Mouse (Mus musculus) kidney, embryonic 16.5 days (tissue): ENCODE data around the gene Cemip. TPM values are rescaled to one million over a fixed set of nuclear protein-coding genes. Genes with fewer than 3 reads are reported as not detected.

ENCODE experiments used
- ATAC-seq: fragments of 200-750 bp; cut with Nextera tagmentation; 2 replicates; pipeline ENCODE4 v1.8.0; 2017; ENCODE audit warnings: moderate TSS enrichment; ENCODE audit not compliant: low FRiP score, low TSS enrichment
- H3K27ac ChIP-seq: fragments of 300-500 bp; sonication (generic); 2 replicates; pipeline ENCODE4 v1.5.1; 2014; ENCODE audit warnings: low read length
- H3K27me3 ChIP-seq: fragments of 300-500 bp; sonication (generic); 2 replicates; pipeline ENCODE4 v1.6.1; 2014; ENCODE audit warnings: low read length, control low read depth, mixed read lengths; ENCODE audit not compliant: insufficient read depth
- H3K36me3 ChIP-seq: fragments of 300-500 bp; sonication (generic); 2 replicates; pipeline ENCODE4 v1.6.1; 2014; ENCODE audit warnings: low read length, control low read depth, mixed read lengths; ENCODE audit not compliant: insufficient read depth
- H3K4me1 ChIP-seq: fragments of 300-500 bp; sonication (generic); 2 replicates; pipeline ENCODE4 v1.6.1; 2014; ENCODE audit warnings: low read length, control low read depth, mixed read lengths; ENCODE audit not compliant: insufficient read depth
- H3K4me2 ChIP-seq: fragments of 300-500 bp; sonication (generic); replicated peaks from 2 replicates; pipeline ENCODE4 v1.6.1; 2014; ENCODE audit warnings: low read depth, low read length
- H3K4me3 ChIP-seq: fragments of 300-500 bp; sonication (generic); 2 replicates; pipeline ENCODE4 v1.5.1; 2014; ENCODE audit warnings: mild to moderate bottlenecking, low read length
- H3K9ac ChIP-seq: fragments of 300-500 bp; sonication (generic); replicated peaks from 2 replicates; pipeline ENCODE4 v1.6.1; 2014; ENCODE audit warnings: low read length
- H3K9me3 ChIP-seq: fragments of 300-500 bp; sonication (generic); 2 replicates; pipeline ENCODE4 v1.6.1; 2016; ENCODE audit warnings: low read length, control low read depth
- WGBS: fragments of 180-500 bp; shearing (Covaris S2); extraction: QIAGEN DNeasy Blood & Tissue Kit; methylation state at CpG from one replicate; pipeline ENCODE4 v1.1.7; 2014; 5-methylcytosine and 5-hydroxymethylcytosine counted together
- polyA plus RNA-seq: library from polyadenylated mRNA; unstranded; fragments of >200 nt; fragmentation: Nextera tagmentation; extraction: Ambion mirVana; gene quantifications from 2 replicates; pipeline ENCODE4 v1.2.1, GENCODE M21; 2015

The Cemip gene
- polyA plus RNA-seq, 1 experiment from 2014 or later = 0.26 TPM

- no peak for ATAC-seq
- WGBS = 75% methylated on average over 3 of the region's 3 CpGs
- Histone ChIP-seq H3K27ac (no peak overlapping the region), H3K4me1 (no peaks in the 10 kb centered on the region), H3K4me2 (no peak overlapping the region), H3K9ac (no peak overlapping the region), H3K4me3 (no peak overlapping the region), H3K27me3 (no peaks in the 10 kb centered on the region), H3K9me3 (no peaks in the 10 kb centered on the region; the same call in 1 of the 2 replicates), H3K36me3 (no peaks in the 10 kb centered on the region)
Measured at GRCm38 (mm10) chr7:83911909-83912308, 174.4 kb downstream of the Cemip start.

- WGBS = 76% methylated on average over 3 of the region's 3 CpGs
- Histone ChIP-seq H3K36me3 (peaks cover 3% of the 10 kb centered on the region; the same call in 1 of the 2 replicates), H3K4me3 (no peak overlapping the region), H3K27me3 (no peaks in the 10 kb centered on the region), H3K4me2 (no peak overlapping the region), H3K4me1 (no peaks in the 10 kb centered on the region), H3K9me3 (peaks cover 3% of the 10 kb centered on the region; the same call in 1 of the 2 replicates), H3K9ac (no peak overlapping the region), H3K27ac (no peak overlapping the region)
- ATAC-seq = no peak
Measured at GRCm38 (mm10) chr7:83904831-83905230, 181.5 kb downstream of the Cemip start.

DNA sequence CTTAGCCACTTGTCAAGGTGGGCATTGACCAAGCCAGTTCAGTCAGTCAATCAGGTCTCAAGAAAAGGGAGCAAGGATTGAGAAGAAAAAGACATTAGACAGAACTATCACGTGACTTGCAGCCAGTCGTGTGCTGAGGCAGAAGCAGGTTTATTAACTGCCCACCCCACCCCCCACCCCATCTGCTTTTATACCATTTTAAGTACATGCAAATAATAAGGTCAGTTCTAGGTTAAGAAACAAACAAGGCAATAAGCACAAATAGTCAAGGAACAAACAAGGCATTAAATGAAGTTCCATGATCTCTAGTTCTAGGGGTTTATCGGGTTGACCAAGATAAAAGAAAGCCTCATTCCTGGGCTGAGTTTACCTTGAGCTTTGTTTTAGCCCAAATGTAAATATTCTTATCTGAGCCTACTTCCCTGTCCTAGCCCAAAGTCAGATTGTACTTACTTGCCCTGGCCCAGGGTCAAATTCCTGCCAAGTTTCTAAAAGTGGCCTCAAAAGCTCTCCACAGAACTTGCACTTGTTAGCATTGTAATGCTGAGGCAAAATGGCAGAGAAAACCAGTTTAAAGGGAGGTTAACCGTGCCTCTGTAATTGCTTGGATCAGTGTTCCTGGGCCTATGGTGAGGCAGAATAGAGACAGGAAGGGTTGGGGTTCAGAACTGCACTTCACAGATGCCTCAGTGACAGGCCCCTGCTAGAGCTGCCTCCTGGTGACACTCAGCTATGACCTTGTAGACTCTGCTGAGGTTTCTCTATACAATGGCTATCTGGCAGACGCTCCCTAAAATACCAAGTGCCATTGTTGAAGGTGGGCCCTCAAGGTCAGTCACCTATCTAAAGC, 183.8 kb downstream of the Cemip start:
- Histone ChIP-seq H3K9me3 (peaks cover 3% of the 10 kb centered on the region; the same call in 1 of the 2 replicates), H3K4me1 (no peaks in the 10 kb centered on the region), H3K36me3 (peaks cover 26% of the 10 kb centered on the region), H3K27me3 (no peaks in the 10 kb centered on the region), H3K9ac (no peak overlapping the region), H3K27ac (no peak overlapping the region), H3K4me3 (no peak overlapping the region), H3K4me2 (no peak overlapping the region)
- WGBS = 78% methylated on average over 5 of the region's 5 CpGs
- no peak for ATAC-seq

DNA sequence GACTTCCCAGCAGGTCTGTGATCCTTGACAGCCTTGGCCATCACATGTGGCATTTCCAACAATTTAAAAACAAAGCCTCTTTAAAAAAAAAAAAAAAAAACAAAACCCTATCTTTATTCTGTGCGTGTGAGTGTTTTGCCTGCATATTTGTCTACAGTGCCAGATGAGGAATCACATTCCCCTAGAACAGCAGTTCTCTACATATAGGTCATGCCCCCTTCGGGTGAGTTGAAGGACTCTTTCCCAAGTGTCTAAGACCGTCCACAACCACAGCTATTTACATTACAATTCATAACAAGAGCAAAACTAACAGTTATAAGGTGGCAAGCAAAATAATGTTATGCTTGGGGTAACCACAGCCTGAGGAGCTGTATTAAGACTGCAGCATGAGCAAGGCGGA, 184.9 kb downstream of the Cemip start:
- ATAC-seq = no peak
- no peaks in the 10 kb centered on the region for H3K4me1 ChIP-seq
- H3K27me3 ChIP-seq = no peaks in the 10 kb centered on the region
- no peak overlapping the region for H3K9ac ChIP-seq
- 67% methylated on average over 4 of the region's 4 CpGs for WGBS
- no peak overlapping the region for H3K27ac ChIP-seq
- H3K9me3 ChIP-seq = peaks cover 3% of the 10 kb centered on the region; the same call in 1 of the 2 replicates
- no peak overlapping the region for H3K4me2 ChIP-seq
- H3K4me3 ChIP-seq = no peak overlapping the region
- H3K36me3 ChIP-seq = peaks cover 33% of the 10 kb centered on the region

- Histone ChIP-seq H3K4me1 (no peaks in the 10 kb centered on the region), H3K27ac (no peak overlapping the region), H3K9ac (no peak overlapping the region), H3K4me2 (no peak overlapping the region), H3K9me3 (no peaks in the 10 kb centered on the region), H3K27me3 (no peaks in the 10 kb centered on the region), H3K4me3 (no peak overlapping the region), H3K36me3 (peaks cover 39% of the 10 kb centered on the region)
- 80% methylated on average over 3 of the region's 3 CpGs for WGBS
- no peak for ATAC-seq
Measured at GRCm38 (mm10) chr7:83900519-83900918, 185.8 kb downstream of the Cemip start.

- no peaks in the 10 kb centered on the region for H3K27me3 ChIP-seq
- peaks cover 44% of the 10 kb centered on the region for H3K36me3 ChIP-seq
- no peak overlapping the region for H3K4me3 ChIP-seq
- WGBS = 94% methylated on average over 11 of the region's 11 CpGs
- ATAC-seq = no peak
- no peak overlapping the region for H3K4me2 ChIP-seq
- no peak overlapping the region for H3K9ac ChIP-seq
- no peak overlapping the region for H3K27ac ChIP-seq
- no peaks in the 10 kb centered on the region for H3K9me3 ChIP-seq
- peaks cover 12% of the 10 kb centered on the region for H3K4me1 ChIP-seq
Measured at GRCm38 (mm10) chr7:83898267-83898666, 188.0 kb downstream of the Cemip start.

DNA sequence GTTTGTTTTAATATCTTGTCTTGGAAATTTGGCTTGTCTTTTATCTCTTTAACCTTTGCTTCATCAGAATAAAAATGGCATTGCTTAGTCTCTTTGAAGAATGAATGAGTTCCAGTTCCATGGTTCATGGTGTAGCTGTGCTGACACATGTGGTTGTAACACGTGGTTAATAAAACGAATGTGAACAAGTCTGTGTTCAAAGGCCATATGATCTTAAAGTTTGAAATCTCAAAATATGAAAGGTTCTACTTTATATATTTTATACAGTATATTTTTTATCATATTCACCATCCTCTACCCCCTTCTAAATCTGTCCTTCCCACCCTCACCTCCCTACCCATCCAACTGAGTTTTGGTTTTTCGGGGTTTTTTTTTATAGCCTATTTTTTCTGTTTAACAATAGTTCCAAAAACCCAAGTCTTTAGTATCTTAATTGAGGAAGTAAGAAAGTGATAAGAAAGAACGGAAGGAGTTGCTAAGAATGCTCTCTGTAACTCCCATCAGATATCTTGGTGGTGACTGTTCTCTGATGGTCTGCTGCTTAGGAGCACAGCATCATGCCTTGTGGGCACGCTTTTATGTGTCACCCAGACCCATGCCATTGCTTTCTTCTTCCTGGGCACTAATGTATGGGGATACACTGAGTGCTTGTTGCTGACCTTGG, 190.1 kb downstream of the Cemip start:
- Histone ChIP-seq H3K36me3 (peaks cover 44% of the 10 kb centered on the region), H3K9ac (no peak overlapping the region), H3K9me3 (no peaks in the 10 kb centered on the region), H3K4me3 (no peak overlapping the region), H3K4me1 (peaks cover 18% of the 10 kb centered on the region), H3K27ac (no peak overlapping the region), H3K27me3 (no peaks in the 10 kb centered on the region), H3K4me2 (no peak overlapping the region)
- 93% methylated on average over 5 of the region's 5 CpGs for WGBS
- ATAC-seq = no peak

DNA sequence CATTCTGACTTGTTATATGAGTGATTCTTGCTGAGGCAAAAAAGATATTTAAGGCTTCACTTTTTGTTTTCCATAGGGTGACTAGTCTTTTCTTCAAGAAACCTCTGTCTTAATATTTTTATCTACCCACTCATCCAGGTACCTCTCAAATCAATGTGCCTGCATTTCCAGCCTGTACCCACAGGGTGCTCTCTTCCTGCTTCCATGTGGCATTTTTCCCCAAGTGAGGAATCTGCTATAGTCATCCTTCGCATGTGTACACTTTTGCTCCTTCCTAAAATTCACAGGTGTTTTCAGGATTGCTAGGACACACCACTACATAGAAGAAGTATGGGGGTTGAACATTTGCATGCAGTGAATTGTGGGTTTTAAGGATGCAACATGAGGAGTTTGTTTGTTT, 192.0 kb downstream of the Cemip start:
- Histone ChIP-seq H3K27ac (no peak overlapping the region), H3K4me3 (no peak overlapping the region), H3K27me3 (no peaks in the 10 kb centered on the region), H3K9me3 (no peaks in the 10 kb centered on the region), H3K9ac (no peak overlapping the region), H3K4me2 (no peak overlapping the region), H3K36me3 (peaks cover 36% of the 10 kb centered on the region), H3K4me1 (peaks cover 18% of the 10 kb centered on the region)
- no peak for ATAC-seq
- 86% methylated on average over 1 of the region's 1 CpGs for WGBS

GRCm38 (mm10) chr7:83892333-83892669, 194.0 kb downstream of the Cemip start:
- no peaks in the 10 kb centered on the region for H3K27me3 ChIP-seq
- ATAC-seq = no peak; the same call in 1 of the 2 replicates
- H3K9me3 ChIP-seq = no peaks in the 10 kb centered on the region
- peak overlapping the region; percentile 88 for H3K4me2 ChIP-seq
- H3K4me3 ChIP-seq = peak overlapping the region; percentile 83
- H3K9ac ChIP-seq = peak overlapping the region; percentile 85
- peaks cover 18% of the 10 kb centered on the region for H3K4me1 ChIP-seq
- WGBS = 0% methylated on average over 19 of the region's 21 CpGs
- H3K27ac ChIP-seq = peak overlapping the region; percentile 92
- H3K36me3 ChIP-seq = peaks cover 15% of the 10 kb centered on the region
